Mouse (Mus musculus) thymus, adult 2 months (tissue): ENCODE measurements around the gene Cmtm5. TPM values are rescaled to one million over a fixed set of nuclear protein-coding genes. Genes with fewer than 3 reads are reported as not detected.
"Not testable (repeated sequence)": the region's sequence is repeated elsewhere in the genome, so short reads cannot be mapped to it uniquely, and the experiment has no call there.

Experiments used
- DNase-seq: peaks from one replicate; pipeline ENCODE4 v3.0.0; 2021
- H3K27ac ChIP-seq: fragments of 200-500 bp; 2 replicates; pipeline ENCODE4 v1.5.1; 2012; ENCODE audit warnings: low read length, control low read depth; ENCODE audit not compliant: control insufficient read depth, insufficient read depth
- H3K27me3 ChIP-seq: fragments of 200-500 bp; 2 replicates; pipeline ENCODE4 v1.6.1; 2012; ENCODE audit warnings: mild to moderate bottlenecking, low read length, moderate library complexity, mixed read lengths; ENCODE audit not compliant: control insufficient read depth, insufficient read depth
- H3K36me3 ChIP-seq: fragments of 200-500 bp; 2 replicates; pipeline ENCODE4 v1.6.1; 2012; ENCODE audit warnings: mild to moderate bottlenecking, low read length, moderate library complexity; ENCODE audit not compliant: control insufficient read depth, insufficient read depth
- H3K4me1 ChIP-seq: fragments of 200-500 bp; replicated peaks from 2 replicates; pipeline ENCODE4 v1.6.1; 2012; ENCODE audit warnings: low read length; ENCODE audit not compliant: control insufficient read depth, insufficient read depth
- H3K4me3 ChIP-seq: fragments of 200-500 bp; 2 replicates; pipeline ENCODE4 v1.5.1; 2012; ENCODE audit warnings: mild to moderate bottlenecking, low read length, control low read depth, moderate library complexity; ENCODE audit not compliant: control insufficient read depth, insufficient read depth
- CTCF ChIP-seq: fragments of 200-500 bp; IDR thresholded peaks from 2 replicates; pipeline ENCODE4 v1.5.1; 2012; ENCODE audit warnings: mild to moderate bottlenecking, control low read depth, low read length, moderate library complexity, borderline replicate concordance; ENCODE audit not compliant: control insufficient read depth, poor library complexity, insufficient read depth; ENCODE audit errors: extremely low read depth
- POLR2A ChIP-seq: fragments of 200-500 bp; IDR thresholded peaks from 2 replicates; pipeline ENCODE4 v1.6.1; 2012; ENCODE audit warnings: mild to moderate bottlenecking, low read length, control low read depth, moderate library complexity; ENCODE audit not compliant: control insufficient read depth, poor library complexity, insufficient read depth; ENCODE audit errors: extremely low read depth
- WGBS: fragments of 180-500 bp; shearing (Covaris S2); methylation state at CpG from one replicate; pipeline ENCODE4 v1.1.7; 2018; 5-methylcytosine and 5-hydroxymethylcytosine counted together
- polyA plus RNA-seq: library from polyadenylated mRNA; depleted of rRNA; stranded (reverse); fragments of >200 nt; gene quantifications from 2 replicates; pipeline ENCODE4 v1.2.3, GENCODE M21; 2012

Gene Cmtm5
- polyA plus RNA-seq, 1 experiment: 0.67 TPM

- Histone ChIP-seq H3K4me3 (no peak overlapping the region), H3K27ac (no peak overlapping the region), H3K27me3 (no peaks in the 10 kb centered on the region), H3K4me1 (peaks cover 9% of the 10 kb centered on the region; the same call in 1 of the 2 replicates), H3K36me3 (no peaks in the 10 kb centered on the region)
- no peak for TF ChIP-seq POLR2A
- TF ChIP-seq CTCF: no peak
- WGBS: 41% methylated on average over 13 of the region's 13 CpGs
- DNase-seq: no peak
Measured at GRCm38 (mm10) chr14:54941024-54941978, 5.2 kb downstream of the Cmtm5 start.

- Histone ChIP-seq H3K27ac (no peak overlapping the region), H3K36me3 (no peaks in the 10 kb centered on the region), H3K27me3 (no peaks in the 10 kb centered on the region), H3K4me1 (peaks cover 9% of the 10 kb centered on the region; the same call in 1 of the 2 replicates), H3K4me3 (no peak overlapping the region)
- no peak for TF ChIP-seq POLR2A
- TF ChIP-seq CTCF: no peak
- 98% methylated on average over 8 of the region's 8 CpGs for WGBS
- no peak for DNase-seq
Measured at GRCm38 (mm10) chr14:54942479-54942878, 6.4 kb downstream of the Cmtm5 start.

GRCm38 (mm10) chr14:54943971-54944370 lies 7.9 kb downstream of the Cmtm5 start:
- DNase-seq: no peak
- Histone ChIP-seq H3K36me3 (no peaks in the 10 kb centered on the region), H3K27me3 (no peaks in the 10 kb centered on the region), H3K4me1 (peaks cover 9% of the 10 kb centered on the region; the same call in 1 of the 2 replicates), H3K27ac (no peak overlapping the region), H3K4me3 (no peak overlapping the region)
- TF ChIP-seq POLR2A: no peak
- TF ChIP-seq CTCF: no peak
- WGBS: 94% methylated on average over 7 of the region's 7 CpGs

- no peak for DNase-seq
- Histone ChIP-seq H3K27me3 (no peaks in the 10 kb centered on the region; the same call in 1 of the 2 replicates), H3K36me3 (no peaks in the 10 kb centered on the region), H3K4me1 (peaks cover 9% of the 10 kb centered on the region; the same call in 1 of the 2 replicates), H3K4me3 (no peak overlapping the region), H3K27ac (no peak overlapping the region)
- TF ChIP-seq CTCF (no peak), POLR2A (no peak)
- 75% methylated on average over 2 of the region's 2 CpGs for WGBS
Measured at GRCm38 (mm10) chr14:54944939-54945338, 8.9 kb downstream of the Cmtm5 start.

GRCm38 (mm10) chr14:54945975-54946704 lies 10.1 kb downstream of the Cmtm5 start:
- WGBS: 87% methylated on average over 19 of the region's 19 CpGs
- Histone ChIP-seq H3K4me3 (no peak overlapping the region), H3K36me3 (no peaks in the 10 kb centered on the region), H3K4me1 (peaks cover 6% of the 10 kb centered on the region; the same call in 1 of the 2 replicates), H3K27ac (no peak overlapping the region), H3K27me3 (no peaks in the 10 kb centered on the region; the same call in 1 of the 2 replicates)
- TF ChIP-seq POLR2A: no peak
- TF ChIP-seq CTCF: no peak
- DNase-seq: no peak

GRCm38 (mm10) chr14:54947008-54947407 lies 10.9 kb downstream of the Cmtm5 start:
- H3K36me3 ChIP-seq, DNase-seq, H3K27ac ChIP-seq, H3K27me3 ChIP-seq, H3K4me1 ChIP-seq, H3K4me3 ChIP-seq: not testable (repeated sequence)
- WGBS: 94% methylated on average over 11 of the region's 11 CpGs
